Mouse (Mus musculus) forebrain, embryonic 11.5 days (tissue): ENCODE data around the gene Plekhj1. TPM values are rescaled to one million over a fixed set of nuclear protein-coding genes. Genes with fewer than 3 reads are reported as not detected.

Source experiments
- ATAC-seq: fragments of 200-750 bp; cut with Nextera tagmentation; replicated peaks from 2 replicates; pipeline ENCODE4 v1.8.0; 2017; ENCODE audit warnings: moderate TSS enrichment; ENCODE audit not compliant: low FRiP score
- DNase-seq: peaks from one replicate; pipeline ENCODE4 v3.0.0-alpha.2; 2017; ENCODE audit warnings: low spot score
- H3K27ac ChIP-seq: fragments of 300-500 bp; sonication (generic); 2 replicates; pipeline ENCODE4 v1.5.1; 2014; ENCODE audit warnings: low read depth, low read length
- H3K27me3 ChIP-seq: fragments of 300-500 bp; sonication (generic); 2 replicates; pipeline ENCODE4 v1.6.1; 2014; ENCODE audit warnings: mild to moderate bottlenecking, low read length, mixed read lengths; ENCODE audit not compliant: control insufficient read depth, insufficient read depth
- H3K36me3 ChIP-seq: fragments of 300-500 bp; sonication (generic); 2 replicates; pipeline ENCODE4 v1.6.1; 2014; ENCODE audit warnings: mild to moderate bottlenecking, low read length, moderate library complexity, mixed read lengths; ENCODE audit not compliant: control insufficient read depth, insufficient read depth
- H3K4me1 ChIP-seq: fragments of 300-500 bp; sonication (generic); replicated peaks from 2 replicates; pipeline ENCODE4 v1.6.1; 2014; ENCODE audit warnings: low read length, mixed read lengths; ENCODE audit not compliant: control insufficient read depth, insufficient read depth
- H3K4me2 ChIP-seq: fragments of 300-500 bp; sonication (generic); 2 replicates; pipeline ENCODE4 v1.6.1; 2014; ENCODE audit warnings: low read depth, mild to moderate bottlenecking, low read length, moderate library complexity, mixed read lengths; ENCODE audit not compliant: severe bottlenecking
- H3K4me3 ChIP-seq: fragments of 300-500 bp; sonication (generic); 2 replicates; pipeline ENCODE4 v1.5.1; 2014; ENCODE audit warnings: low read depth, low read length
- H3K9ac ChIP-seq: fragments of 300-500 bp; sonication (generic); 2 replicates; pipeline ENCODE4 v1.6.1; 2014; ENCODE audit warnings: low read length
- H3K9me3 ChIP-seq: fragments of 300-500 bp; sonication (generic); 2 replicates; pipeline ENCODE4 v1.6.1; 2016; ENCODE audit warnings: low read length, mixed read lengths; ENCODE audit not compliant: control insufficient read depth
- WGBS: fragments of 180-500 bp; shearing (Covaris S2); extraction: QIAGEN DNeasy Blood & Tissue Kit; methylation state at CpG from one replicate; pipeline ENCODE4 v1.1.7; 2014; 5-methylcytosine and 5-hydroxymethylcytosine counted together
- polyA plus RNA-seq: library from polyadenylated mRNA; unstranded; fragments of >200 nt; fragmentation: Nextera tagmentation; extraction: Ambion mirVana; gene quantifications from 2 replicates; pipeline ENCODE4 v1.2.1, GENCODE M21; 2014

Gene Plekhj1
- polyA plus RNA-seq, 1 experiment from 2014 or later = 160 TPM

DNA sequence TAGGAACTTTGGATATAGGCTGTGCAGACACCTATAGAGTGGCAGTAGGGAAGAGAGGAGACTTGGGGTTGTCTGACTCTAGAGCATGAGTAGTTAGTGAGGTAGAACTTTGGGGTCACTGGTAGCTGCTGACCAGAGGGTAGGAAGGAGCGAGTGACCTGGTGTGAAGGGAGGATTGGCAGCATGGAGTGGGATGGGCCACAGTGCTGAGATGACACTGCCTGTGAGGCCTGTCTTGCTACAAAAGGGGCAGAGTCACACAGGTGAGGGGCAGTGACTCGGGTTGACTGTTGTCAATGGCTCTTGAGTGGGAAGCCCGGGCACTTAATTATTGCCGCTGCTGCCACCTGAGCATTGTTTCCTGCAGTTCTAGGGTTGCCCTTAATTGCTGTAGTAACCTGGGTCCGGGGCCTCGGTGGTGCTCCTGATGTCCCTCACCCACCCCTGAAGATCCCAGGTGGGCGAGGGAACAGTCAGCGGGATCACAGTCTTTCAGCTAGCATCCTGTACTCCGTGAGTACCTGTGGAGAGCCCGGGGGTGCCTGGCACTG, 29.5 kb upstream of the Plekhj1 start:
- no peak for DNase-seq
- peaks cover 18% of the 10 kb centered on the region for H3K4me1 ChIP-seq
- peak overlapping the region; percentile 59 for H3K4me3 ChIP-seq
- WGBS = 89% methylated on average over 10 of the region's 10 CpGs
- peak overlapping the region; percentile 97 for H3K4me2 ChIP-seq
- peak overlapping the region; percentile 82 for H3K9ac ChIP-seq
- no peak overlapping the region for H3K27ac ChIP-seq
- no peaks in the 10 kb centered on the region for H3K9me3 ChIP-seq
- no peak for ATAC-seq
- no peaks in the 10 kb centered on the region for H3K27me3 ChIP-seq
- H3K36me3 ChIP-seq = no peaks in the 10 kb centered on the region; the same call in 1 of the 2 replicates

DNA sequence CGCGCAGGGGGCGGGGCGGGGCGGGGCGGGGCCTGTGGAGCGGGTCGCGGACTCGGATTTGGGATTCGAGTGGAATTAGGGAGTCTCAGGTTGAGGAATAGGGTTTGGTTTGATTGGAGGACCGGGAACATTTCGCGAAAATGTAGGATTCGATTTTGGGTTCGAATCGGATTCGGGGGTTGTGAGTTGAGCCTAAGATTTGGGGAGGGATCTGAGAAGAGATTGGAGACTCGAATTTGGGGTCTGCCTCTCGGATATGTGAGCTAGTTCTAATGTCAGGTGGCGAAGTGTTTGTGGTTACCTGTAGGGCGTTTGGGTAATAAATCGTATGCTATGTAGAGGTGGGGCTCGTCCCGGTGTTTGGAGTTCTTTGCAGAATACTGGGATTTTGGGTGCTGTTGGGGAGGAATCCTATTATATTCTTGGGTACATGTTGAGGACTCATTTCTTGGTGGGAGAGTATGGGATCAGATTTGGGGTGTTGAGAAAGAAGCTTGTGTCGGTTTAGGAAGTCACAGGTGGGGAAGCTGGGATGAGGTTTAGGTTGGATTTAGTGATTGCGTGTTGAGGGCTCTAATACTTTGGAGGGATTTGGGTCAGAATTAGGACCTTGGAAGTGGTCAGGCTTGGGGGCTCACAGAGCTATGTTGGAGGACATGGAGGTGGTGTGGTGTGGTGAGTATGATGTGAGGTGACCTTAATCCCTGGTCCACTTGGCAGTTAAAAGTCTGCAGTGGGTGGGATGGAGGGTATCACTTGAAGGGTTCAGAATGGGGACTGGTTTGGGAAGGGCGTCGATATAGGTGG, 28.8 kb upstream of the Plekhj1 start:
- H3K9ac ChIP-seq = peak overlapping the region; percentile 82
- 9% methylated on average over 29 of the region's 29 CpGs for WGBS
- H3K27ac ChIP-seq = peak overlapping the region; percentile 78
- peak overlapping the region; percentile 97 for H3K4me2 ChIP-seq
- no peaks in the 10 kb centered on the region for H3K27me3 ChIP-seq
- H3K9me3 ChIP-seq = no peaks in the 10 kb centered on the region
- peaks cover 18% of the 10 kb centered on the region for H3K4me1 ChIP-seq
- no peak for ATAC-seq
- no peak for DNase-seq
- H3K4me3 ChIP-seq = peak overlapping the region; percentile 59
- H3K36me3 ChIP-seq = no peaks in the 10 kb centered on the region; the same call in 1 of the 2 replicates

DNA sequence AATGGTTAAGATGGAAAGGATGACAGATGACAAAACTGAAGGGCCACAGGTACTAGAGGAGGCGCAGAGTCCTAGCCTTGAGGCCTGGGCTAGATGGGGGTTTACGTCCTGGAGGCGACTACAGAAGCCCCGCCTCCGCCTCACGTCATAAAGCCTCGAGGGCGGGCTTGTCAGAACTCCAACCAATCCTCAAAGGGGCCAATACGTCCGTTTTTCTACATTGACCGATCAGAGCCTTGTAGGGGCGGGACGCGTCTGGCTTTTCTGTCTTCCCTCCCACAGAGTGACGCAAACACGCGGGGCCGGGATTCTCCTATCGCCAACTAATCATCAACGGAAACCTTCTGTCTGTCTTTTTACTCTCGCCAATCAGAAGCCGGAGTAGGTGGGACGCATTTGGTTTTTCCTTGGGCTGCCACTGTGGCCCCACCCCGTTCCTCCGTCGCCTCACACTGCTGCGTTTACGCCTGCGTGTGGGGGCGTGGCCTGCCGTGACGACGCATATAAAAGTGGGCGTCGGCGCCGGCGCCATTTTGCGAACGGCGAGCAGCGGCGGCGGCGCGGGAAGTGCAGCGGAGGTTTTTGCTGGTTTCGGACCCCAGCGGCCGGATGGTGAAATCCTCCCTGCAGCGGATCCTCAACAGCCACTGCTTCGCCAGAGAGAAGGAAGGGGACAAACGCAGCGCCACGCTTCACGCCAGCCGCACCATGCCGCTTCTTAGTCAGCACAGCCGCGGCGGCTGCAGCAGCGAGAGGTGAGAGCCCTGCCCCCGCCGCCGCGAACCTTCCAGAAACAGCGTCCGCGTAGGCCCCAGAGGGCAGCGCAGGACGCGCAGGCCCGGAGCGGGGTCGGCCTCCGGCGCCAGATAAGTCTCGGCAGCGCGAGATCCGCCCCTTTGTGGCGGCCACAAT, 28.0 kb upstream of the Plekhj1 start, which contains the start of gene Oaz1:
TSS of gene Oaz1 (plus strand) at position 506 of the 912 bp plus-strand sequence.
- peak; percentile 98 for DNase-seq
- Histone ChIP-seq H3K27ac (peak within 1 kb of the TSS; percentile 78), H3K27me3 (no peaks in the 10 kb centered on the region), H3K9ac (peak within 1 kb of the TSS; percentile 82), H3K36me3 (no peaks in the 10 kb centered on the region; the same call in 1 of the 2 replicates), H3K4me3 (peak within 1 kb of the TSS; percentile 59), H3K9me3 (no peaks in the 10 kb centered on the region), H3K4me1 (peaks cover 17% of the 10 kb centered on the region), H3K4me2 (peak within 1 kb of the TSS; percentile 97)
- under 1% methylated on average over 76 of the region's 82 CpGs for WGBS
- peak; percentile 96 for ATAC-seq

DNA sequence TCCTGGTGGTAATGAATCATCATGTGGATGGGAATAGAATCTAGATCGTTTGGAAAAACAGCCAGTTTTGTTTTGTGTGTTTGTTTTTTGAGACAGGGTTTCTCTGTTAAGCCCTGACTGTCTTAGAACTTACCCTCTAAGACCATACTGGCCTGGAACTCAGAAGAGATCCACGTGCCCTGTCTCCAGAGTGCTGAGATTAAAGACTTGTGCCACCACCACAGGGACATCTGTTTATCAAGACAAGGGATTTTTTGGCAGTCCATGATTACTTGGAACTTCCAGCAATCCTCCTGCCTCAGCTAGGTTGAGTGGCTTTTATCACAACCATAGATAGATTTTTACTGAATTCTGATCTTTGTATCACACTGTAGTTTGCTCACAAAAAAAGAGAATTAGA, 26.4 kb upstream of the Plekhj1 start:
- DNase-seq (no peak), ATAC-seq (no peak)
- Histone ChIP-seq H3K4me1 (peaks cover 7% of the 10 kb centered on the region), H3K27ac (no peak overlapping the region), H3K4me3 (no peak overlapping the region), H3K36me3 (no peaks in the 10 kb centered on the region; the same call in 1 of the 2 replicates), H3K27me3 (no peaks in the 10 kb centered on the region), H3K9me3 (no peaks in the 10 kb centered on the region), H3K4me2 (no peak overlapping the region), H3K9ac (no peak overlapping the region)
- WGBS = 83% methylated on average over 2 of the region's 2 CpGs

DNA sequence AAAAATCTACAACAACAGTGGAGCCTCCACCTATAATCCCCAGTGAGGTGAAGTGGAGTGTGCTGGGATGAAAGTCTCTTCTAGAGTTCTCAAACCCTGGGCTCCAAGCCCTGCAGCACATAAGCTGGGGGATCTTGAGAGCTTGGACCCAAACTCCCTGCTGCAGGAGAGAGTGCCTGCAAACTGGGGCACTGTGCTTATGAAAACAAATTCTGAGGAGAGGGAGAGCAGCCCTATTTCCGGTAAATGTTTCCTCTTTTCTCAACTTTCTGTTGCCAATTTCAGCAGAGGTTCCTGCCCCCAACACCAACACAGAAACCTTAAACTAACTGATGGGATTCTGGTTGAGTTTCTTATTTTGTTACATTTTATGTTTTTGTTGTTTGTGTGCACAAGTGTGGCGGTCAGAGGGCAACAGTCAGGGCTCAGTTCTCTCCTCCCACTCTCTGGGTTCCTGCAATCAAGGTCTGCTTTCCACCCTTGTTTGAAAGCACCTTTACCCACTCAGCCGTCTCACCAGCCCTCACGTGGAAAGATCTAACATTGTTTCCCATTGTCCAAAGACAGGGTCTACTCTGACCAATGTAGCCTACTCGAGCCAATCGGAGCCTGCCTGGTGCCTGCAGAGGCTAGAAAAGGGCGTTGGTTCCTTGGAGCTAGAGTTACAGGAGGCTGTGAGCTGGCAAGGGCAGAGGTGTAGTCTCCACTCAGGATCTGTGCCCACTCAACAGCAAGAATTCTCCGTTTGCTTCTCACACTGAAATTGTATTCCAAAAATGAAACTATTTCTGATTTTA, 25.6 kb upstream of the Plekhj1 start:
- WGBS = 74% methylated on average over 8 of the region's 8 CpGs

DNA sequence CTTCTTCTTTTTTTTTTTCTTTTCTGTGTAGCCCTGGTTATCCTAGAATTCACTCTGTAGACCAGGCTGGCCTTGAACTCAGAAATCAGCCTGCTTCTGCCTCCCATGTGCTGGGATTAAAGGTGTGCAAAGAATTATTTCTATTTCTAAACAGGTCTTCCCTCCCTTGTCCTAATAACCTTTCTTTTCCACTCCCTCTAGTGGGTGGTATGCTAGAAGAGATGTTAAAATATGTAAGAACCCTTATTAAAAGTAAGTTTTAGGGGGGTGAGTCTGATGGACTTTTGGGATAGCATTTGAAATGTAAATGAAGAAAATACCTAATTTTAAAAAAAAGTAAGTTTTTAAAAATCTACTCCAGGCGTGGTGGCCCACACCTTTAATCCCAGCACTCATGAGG, 24.9 kb upstream of the Plekhj1 start:
- WGBS = 94% methylated on average over 1 of the region's 1 CpGs
- H3K36me3 ChIP-seq = no peaks in the 10 kb centered on the region
- no peak for ATAC-seq
- H3K9ac ChIP-seq = no peak overlapping the region
- H3K9me3 ChIP-seq = no peaks in the 10 kb centered on the region
- no peak overlapping the region for H3K27ac ChIP-seq
- no peak overlapping the region for H3K4me2 ChIP-seq
- no peak for DNase-seq
- no peak overlapping the region for H3K4me3 ChIP-seq
- H3K4me1 ChIP-seq = peaks cover 7% of the 10 kb centered on the region
- H3K27me3 ChIP-seq = no peaks in the 10 kb centered on the region

More for the DNA sequence above, 25.6 kb upstream of the Plekhj1 start:
- Histone ChIP-seq H3K4me2 (no peak overlapping the region), H3K27me3 (no peaks in the 10 kb centered on the region), H3K36me3 (no peaks in the 10 kb centered on the region), H3K9ac (no peak overlapping the region), H3K4me1 (peaks cover 7% of the 10 kb centered on the region), H3K4me3 (no peak overlapping the region), H3K27ac (no peak overlapping the region), H3K9me3 (no peaks in the 10 kb centered on the region)
- DNase-seq (no peak), ATAC-seq (no peak)

DNA sequence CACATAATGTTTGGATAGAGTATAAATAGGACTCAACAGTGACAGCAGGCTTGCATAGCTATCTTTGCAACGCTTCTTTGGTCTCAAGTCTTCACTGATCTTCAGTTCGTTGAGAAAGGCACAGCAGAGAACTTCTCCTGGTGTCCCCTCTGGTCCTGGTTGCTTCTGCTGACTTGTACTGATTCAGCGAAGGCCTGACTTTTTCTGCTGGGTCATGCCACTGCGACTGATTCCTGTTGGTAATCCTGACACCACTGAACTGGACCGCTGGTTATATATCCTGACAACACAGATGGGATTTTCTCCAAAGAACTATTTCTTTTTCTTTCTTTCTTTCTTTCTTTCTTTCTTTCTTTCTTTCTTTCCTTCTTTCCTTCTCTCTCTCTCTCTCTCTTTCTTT, 24.1 kb upstream of the Plekhj1 start:
- no peak overlapping the region for H3K4me3 ChIP-seq
- H3K4me1 ChIP-seq = peaks cover 2% of the 10 kb centered on the region; the same call in 1 of the 2 replicates
- no peak overlapping the region for H3K27ac ChIP-seq
- no peaks in the 10 kb centered on the region for H3K27me3 ChIP-seq
- H3K9ac ChIP-seq = no peak overlapping the region
- H3K36me3 ChIP-seq = no peaks in the 10 kb centered on the region
- no peaks in the 10 kb centered on the region for H3K9me3 ChIP-seq
- DNase-seq (no peak), ATAC-seq (no peak)
- 91% methylated on average over 5 of the region's 5 CpGs for WGBS
- H3K4me2 ChIP-seq = no peak overlapping the region

DNA sequence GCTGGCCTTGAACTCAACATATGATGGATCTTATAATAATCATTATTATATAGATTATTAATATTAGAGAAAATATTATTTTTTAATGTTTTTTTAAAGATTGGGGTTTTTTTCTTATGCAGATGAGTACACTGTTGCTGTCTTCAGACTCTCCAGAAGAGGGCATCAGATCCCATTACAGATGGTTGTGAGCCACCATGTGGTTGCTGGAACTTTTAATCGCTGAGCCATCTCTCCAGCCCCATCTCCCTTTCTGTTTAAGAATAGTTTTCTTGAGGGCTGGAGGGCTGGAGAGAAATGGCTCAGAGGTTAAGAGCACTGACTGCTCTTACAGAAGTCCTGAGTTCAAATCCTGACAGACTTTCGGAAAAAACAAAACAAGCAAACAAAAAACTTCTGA, 23.6 kb upstream of the Plekhj1 start:
- H3K9ac ChIP-seq = no peak overlapping the region
- no peaks in the 10 kb centered on the region for H3K36me3 ChIP-seq
- no peaks in the 10 kb centered on the region for H3K27me3 ChIP-seq
- no peaks in the 10 kb centered on the region for H3K9me3 ChIP-seq
- WGBS = 31% methylated on average over 2 of the region's 2 CpGs
- no peak overlapping the region for H3K4me3 ChIP-seq
- no peak overlapping the region for H3K27ac ChIP-seq
- no peak overlapping the region for H3K4me2 ChIP-seq
- no peak for DNase-seq
- H3K4me1 ChIP-seq = no peaks in the 10 kb centered on the region
- no peak for ATAC-seq
